Mouse (Mus musculus) adrenal gland, postnatal 36 days (tissue): ENCODE measurements at regions not wholly inside any gene's neighbourhood (a gene's known extent, or its start where the extent isn't known, plus 50 kb on each side); places are given as distances from the start of the nearest gene placed in this dataset.

Experiments
- DNase-seq, 2 experiments: peaks; one replicate each; pipeline ENCODE4 v3.0.0; 2021; ENCODE audit warnings: mixed read lengths in 1 of 2

GRCm38 (mm10) chr11:41090391-41090900, 335.3 kb upstream of the Ccng1 start:
- peak in 1 of 2 experiments; percentile 2 for DNase-seq

DNA sequence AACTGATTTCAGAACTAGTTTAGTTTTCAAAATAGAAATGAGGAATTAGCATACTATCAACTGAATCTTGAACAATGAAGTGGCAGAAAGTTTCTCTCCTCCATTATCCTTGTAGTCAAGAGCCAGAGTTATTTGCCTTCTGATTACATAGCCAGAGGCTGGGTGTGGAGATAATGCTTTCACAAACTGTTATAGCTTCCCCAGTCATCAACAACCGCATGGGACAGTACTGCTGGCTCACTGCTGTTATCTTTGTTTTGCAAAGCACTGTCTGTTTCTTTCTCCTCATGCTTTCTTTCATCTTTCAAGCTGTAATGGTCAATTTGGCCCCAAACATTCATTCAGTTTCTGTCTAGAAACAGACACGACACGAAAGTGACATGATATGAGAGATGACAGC, 308.5 kb upstream of the Ccng1 start:
- no peak for DNase-seq

DNA sequence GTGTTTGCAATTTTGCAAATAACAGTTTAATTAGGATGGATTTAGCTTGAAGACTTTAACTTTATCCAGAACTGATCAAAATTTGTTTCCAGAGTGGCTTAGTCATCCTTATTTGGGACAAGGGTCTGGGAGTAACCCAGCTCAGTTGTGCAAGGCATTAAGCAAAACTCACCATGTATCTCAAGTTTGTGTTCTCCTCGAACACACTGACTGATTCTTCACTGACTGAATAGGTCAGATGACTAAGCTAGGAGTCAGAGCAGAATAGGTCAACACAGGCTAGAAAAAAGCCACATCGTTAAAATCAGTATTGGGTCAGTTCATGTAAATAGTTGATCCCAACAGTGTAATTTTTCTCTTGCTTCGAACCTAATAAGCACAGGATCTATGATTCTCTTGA, 302.7 kb upstream of the Ccng1 start:
- peak; percentile 0 to 2 for DNase-seq

GRCm38 (mm10) chr11:41030018-41030417, 274.9 kb upstream of the Ccng1 start:
- no peak for DNase-seq

GRCm38 (mm10) chr11:41010096-41010495, 255.0 kb upstream of the Ccng1 start:
- DNase-seq = no peak

- no peak for DNase-seq
Observed at GRCm38 (mm10) chr11:40972806-40973205, 217.7 kb upstream of the Ccng1 start.

DNA sequence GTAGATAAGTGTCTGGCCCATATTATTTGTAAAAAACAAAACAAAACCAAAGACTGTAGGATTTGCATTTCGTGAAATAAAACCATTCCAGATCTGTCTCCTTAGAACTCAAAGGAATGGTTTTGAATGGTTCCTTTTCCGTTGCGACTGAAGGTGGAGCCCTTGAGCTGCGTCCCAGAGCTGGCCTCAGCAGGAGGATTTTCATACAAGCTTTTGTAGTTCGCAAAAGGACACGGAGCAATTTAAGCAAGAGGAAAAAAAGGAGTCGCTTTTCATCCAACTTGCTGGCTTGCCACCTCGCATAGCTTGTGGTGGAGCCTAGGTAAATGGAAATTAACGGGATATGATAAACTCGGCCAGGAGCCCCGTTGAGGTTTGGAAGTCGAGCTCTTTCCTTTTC, 172.1 kb upstream of the Ccng1 start:
- peak; percentile 54 to 58 for DNase-seq

- no peak for DNase-seq
Observed at GRCm38 (mm10) chr11:40891485-40891884, 136.4 kb upstream of the Ccng1 start.

DNA sequence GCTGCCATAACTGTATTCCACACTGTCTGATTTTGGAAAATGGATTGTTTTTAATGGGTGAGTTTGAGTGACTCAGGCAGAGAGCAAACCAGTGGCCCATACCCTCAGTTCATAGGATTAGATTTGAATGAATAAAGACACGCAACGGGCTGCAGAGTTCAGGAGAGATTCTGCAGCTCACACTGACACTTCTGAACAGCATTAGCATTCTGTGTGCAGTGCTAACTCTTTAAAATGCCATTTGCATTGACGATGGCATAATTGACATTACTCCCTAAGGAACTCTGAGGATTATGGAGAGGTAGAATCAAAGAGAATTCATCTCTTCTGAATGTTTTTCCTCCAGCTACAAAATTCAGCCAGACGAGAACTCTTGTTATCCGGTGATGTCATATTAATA, 129.4 kb upstream of the Ccng1 start:
- no peak for DNase-seq

- DNase-seq = no peak
Observed at GRCm38 (mm10) chr11:40879589-40879988, 124.5 kb upstream of the Ccng1 start.

- no peak for DNase-seq
Observed at GRCm38 (mm10) chr11:40873002-40873401, 117.9 kb upstream of the Ccng1 start.

GRCm38 (mm10) chr11:40865694-40866093, 110.6 kb upstream of the Ccng1 start:
- DNase-seq = peak; percentile 5 to 12

DNA sequence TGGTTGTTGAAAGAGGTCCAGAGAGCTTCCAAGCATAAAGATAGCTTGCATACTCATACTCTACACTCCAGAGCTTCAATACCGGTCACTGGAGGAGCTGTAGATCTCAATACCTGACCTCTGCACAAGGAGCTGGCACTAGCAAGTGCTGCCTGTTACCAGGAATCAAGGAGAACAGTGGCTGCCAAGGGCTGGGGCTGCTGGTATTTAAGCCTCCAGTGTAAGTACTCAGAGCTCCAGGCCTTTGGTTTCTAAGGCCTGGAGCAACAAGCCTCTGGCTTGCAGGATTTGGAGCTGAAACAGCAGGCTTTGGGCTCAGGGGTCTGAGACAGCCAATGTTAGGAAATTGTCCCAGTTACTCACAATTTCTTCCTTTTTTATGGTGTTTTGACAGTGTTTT, 96.2 kb upstream of the Ccng1 start:
- DNase-seq = no peak

DNA sequence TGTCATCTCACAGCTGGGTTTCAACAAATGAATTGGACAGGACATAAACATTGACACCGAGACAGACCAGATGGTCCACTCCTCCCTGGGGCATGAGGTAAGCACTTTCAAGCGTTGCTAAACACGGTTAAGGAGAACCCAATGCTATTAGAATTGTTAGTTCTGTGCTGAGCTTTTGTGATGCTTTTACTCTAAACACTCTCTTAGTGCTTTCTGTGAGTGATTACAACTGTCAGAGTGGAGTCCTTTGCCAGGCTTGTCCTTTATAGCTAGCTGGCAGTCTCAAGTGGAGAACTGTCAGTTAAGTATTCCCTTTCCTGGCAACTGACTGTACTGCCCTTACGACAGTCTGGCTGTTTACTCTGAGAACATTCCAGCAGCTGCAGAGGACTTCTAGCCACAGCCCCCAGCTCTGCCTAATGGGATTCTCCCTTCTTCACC, 95.6 kb upstream of the Ccng1 start:
- no peak for DNase-seq

- no peak for DNase-seq
Observed at GRCm38 (mm10) chr11:40846586-40846985, 91.5 kb upstream of the Ccng1 start.

DNA sequence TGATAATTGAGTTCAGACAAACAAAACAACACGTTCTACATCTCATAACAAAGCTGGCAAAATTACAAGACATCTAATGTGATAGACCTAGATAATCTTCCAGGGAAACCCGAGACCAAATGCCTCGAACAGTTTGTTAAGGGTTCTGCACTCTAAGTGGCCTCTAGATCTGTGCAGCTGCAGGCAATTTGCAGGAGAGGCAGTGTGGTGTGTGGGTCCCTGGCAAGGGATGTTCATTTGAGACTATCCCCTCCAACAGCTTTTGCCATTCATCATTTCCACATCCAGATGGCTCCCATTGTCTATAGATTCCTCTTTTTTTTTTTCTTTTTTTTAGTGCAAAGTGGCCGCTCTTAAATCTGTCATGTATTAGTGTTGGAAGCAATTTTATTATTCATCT, 80.3 kb upstream of the Ccng1 start:
- no peak for DNase-seq
